Mouse (Mus musculus): ENCODE data around the gene Pcsk5. TPM values are rescaled to one million over a fixed set of nuclear protein-coding genes. Genes with fewer than 3 reads are reported as not detected.

Pcsk5 gene
- polyA plus RNA-seq, 2 experiments, result 17.4 to 21.7 TPM

DNA sequence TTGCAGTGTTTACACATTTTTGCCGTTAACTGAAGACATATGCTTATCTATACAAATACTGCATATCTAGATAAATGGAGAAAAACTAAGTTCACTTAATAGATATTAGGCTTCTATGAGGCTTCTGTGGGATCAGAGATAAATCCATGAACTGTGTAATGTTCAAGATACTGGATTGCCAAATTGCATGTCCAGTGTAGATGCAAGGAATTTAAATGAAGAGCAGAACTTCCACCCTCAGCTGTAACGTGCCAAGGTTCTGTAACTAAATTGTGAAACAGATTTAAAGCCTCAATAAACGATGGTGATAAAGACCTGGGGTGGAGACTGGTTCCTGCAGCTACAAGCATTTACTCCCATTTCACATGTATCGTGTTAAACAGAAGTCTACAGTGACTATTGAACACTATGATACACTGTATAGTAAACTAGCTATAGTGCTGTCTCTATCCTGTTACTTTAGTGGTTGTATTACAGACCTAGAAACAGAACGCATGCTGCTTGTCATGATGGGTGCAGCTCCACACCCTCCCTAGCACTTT lies 23.9 kb downstream of the Pcsk5 start:
- H3K4me1 ChIP-seq (ENCODE audit: control insufficient read depth, insufficient read depth, low read length), result no peaks in the 10 kb centered on the region
- no peak overlapping the region for H3K27ac ChIP-seq (replicated peaks; ENCODE audit: low read depth, low read length)
- DNase-seq (ENCODE audit: low spot score), result no peak
- no peaks in the 10 kb centered on the region for H3K36me3 ChIP-seq (ENCODE audit: control insufficient read depth, insufficient read depth, low read length)
- TF ChIP-seq POLR2A (IDR thresholded peaks at IDR 0.05; ENCODE audit: borderline replicate concordance, extremely low read depth, insufficient read depth, insufficient read length), result no peak
- WGBS, result 59% methylated on average over 5 of the region's 5 CpGs
- ATAC-seq (ENCODE audit: low FRiP score, low read depth), result no peak
- no peak overlapping the region for H3K4me2 ChIP-seq (replicated peaks; ENCODE audit: low read depth, low read length, severe bottlenecking)
- no peaks in the 10 kb centered on the region for H3K9me3 ChIP-seq (ENCODE audit: control insufficient read depth, low read length)
- H3K9ac ChIP-seq (ENCODE audit: low read depth, low read length, severe bottlenecking), result no peak overlapping the region
- H3K27me3 ChIP-seq (ENCODE audit: control insufficient read depth, insufficient read depth, low read length), result no peaks in the 10 kb centered on the region
- no peak overlapping the region for H3K4me3 ChIP-seq (replicated peaks; ENCODE audit: low read length)

DNA sequence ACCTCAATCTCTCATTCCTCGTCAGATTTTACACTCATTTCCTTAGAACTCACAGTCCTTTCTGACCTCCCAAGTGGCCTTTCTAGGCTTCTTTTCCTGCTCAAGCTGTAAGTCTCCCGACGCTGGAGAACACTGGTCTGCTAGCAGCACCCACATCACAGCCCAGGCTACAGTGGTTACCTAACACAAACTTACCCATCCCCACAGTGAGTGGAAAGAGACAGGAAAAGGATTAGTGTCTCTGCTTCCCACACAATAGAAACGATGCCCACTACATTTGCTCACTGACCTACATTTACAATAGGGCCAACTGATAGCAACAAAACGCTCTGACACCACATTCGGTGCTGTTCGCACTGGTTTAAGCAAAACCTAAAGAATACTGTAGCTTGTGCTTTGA lies 24.8 kb downstream of the Pcsk5 start:
- Histone ChIP-seq H3K27me3 (ENCODE audit: control insufficient read depth, insufficient read depth, low read length) (no peaks in the 10 kb centered on the region), H3K9me3 (ENCODE audit: control insufficient read depth, low read length) (0 out of 2 replicates have a peak, but pooled peaks cover 3% of the 10 kb centered on the region), H3K4me3 (replicated peaks; ENCODE audit: low read length) (no peak overlapping the region), H3K4me1 (ENCODE audit: control insufficient read depth, insufficient read depth, low read length) (no peaks in the 10 kb centered on the region), H3K4me2 (replicated peaks; ENCODE audit: low read depth, low read length, severe bottlenecking) (no peak overlapping the region), H3K9ac (ENCODE audit: low read depth, low read length, severe bottlenecking) (no peak overlapping the region), H3K27ac (replicated peaks; ENCODE audit: low read depth, low read length) (no peak overlapping the region), H3K36me3 (ENCODE audit: control insufficient read depth, insufficient read depth, low read length) (no peaks in the 10 kb centered on the region)
- no peak for DNase-seq (ENCODE audit: low spot score)
- no peak for TF ChIP-seq POLR2A (IDR thresholded peaks at IDR 0.05; ENCODE audit: borderline replicate concordance, extremely low read depth, insufficient read depth, insufficient read length)
- no peak for ATAC-seq (ENCODE audit: low FRiP score, low read depth)
- 78% methylated on average over 7 of the region's 7 CpGs for WGBS

DNA sequence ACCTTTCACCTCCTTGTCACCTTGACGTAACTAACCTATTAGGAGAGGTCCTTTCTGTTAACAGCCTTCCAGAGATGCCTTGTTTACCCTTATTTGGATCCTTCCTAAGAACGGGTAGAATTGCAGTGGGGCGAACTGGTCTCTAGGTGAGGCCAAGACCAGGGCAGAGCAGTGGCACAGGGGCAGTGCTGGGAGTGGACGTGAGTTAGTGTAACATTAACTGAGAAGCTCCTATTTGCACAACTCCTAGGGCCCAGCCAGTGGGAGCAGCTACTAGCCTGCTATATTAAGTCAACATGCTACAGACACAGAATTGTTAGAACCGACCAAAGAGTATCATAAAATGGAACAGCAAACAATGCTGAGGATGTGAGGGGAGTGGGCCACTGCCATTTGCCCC lies 30.8 kb downstream of the Pcsk5 start:
- Histone ChIP-seq H3K36me3 (ENCODE audit: control insufficient read depth, insufficient read depth, low read length) (no peaks in the 10 kb centered on the region), H3K9ac (ENCODE audit: low read depth, low read length, severe bottlenecking) (no peak overlapping the region), H3K9me3 (ENCODE audit: control insufficient read depth, low read length) (peaks cover 3% of the 10 kb centered on the region; the same call in 1 of the 2 replicates), H3K27me3 (ENCODE audit: control insufficient read depth, insufficient read depth, low read length) (no peaks in the 10 kb centered on the region), H3K4me2 (replicated peaks; ENCODE audit: low read depth, low read length, severe bottlenecking) (no peak overlapping the region), H3K27ac (replicated peaks; ENCODE audit: low read depth, low read length) (no peak overlapping the region), H3K4me1 (ENCODE audit: control insufficient read depth, insufficient read depth, low read length) (no peaks in the 10 kb centered on the region), H3K4me3 (replicated peaks; ENCODE audit: low read length) (no peak overlapping the region)
- no peak for ATAC-seq (ENCODE audit: low FRiP score, low read depth)
- TF ChIP-seq POLR2A (IDR thresholded peaks at IDR 0.05; ENCODE audit: borderline replicate concordance, extremely low read depth, insufficient read depth, insufficient read length), result no peak
- 72% methylated on average over 5 of the region's 5 CpGs for WGBS
- no peak for DNase-seq (ENCODE audit: low spot score)

DNA sequence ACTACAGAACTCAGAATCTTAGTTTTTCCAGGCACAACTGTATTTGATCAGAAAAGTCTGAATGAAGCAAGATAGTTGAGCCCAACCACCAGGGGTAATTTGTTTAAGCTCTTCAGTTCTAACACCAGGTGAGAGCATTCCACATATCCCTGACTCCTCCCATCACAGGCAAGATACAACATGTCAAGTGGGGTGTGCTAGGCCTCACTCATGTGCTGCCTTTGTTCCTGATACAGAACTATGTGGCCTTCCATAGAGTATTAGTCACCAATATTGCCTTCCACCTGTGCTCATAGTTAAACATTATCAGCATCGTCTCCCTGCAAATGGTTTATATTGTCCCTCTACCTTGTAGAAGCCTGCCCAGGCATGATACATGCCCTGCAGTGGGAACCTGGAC lies 36.6 kb downstream of the Pcsk5 start:
- ATAC-seq (ENCODE audit: low FRiP score, low read depth) (no peak), DNase-seq (ENCODE audit: low spot score) (no peak)
- no peak overlapping the region for H3K9ac ChIP-seq (ENCODE audit: low read depth, low read length, severe bottlenecking)
- H3K9me3 ChIP-seq (ENCODE audit: control insufficient read depth, low read length), result no peaks in the 10 kb centered on the region
- TF ChIP-seq POLR2A (IDR thresholded peaks at IDR 0.05; ENCODE audit: borderline replicate concordance, extremely low read depth, insufficient read depth, insufficient read length), result no peak
- WGBS, result 80% methylated on average over 1 of the region's 1 CpGs
- no peaks in the 10 kb centered on the region for H3K4me1 ChIP-seq (ENCODE audit: control insufficient read depth, insufficient read depth, low read length)
- no peak overlapping the region for H3K4me2 ChIP-seq (replicated peaks; ENCODE audit: low read depth, low read length, severe bottlenecking)
- no peaks in the 10 kb centered on the region for H3K27me3 ChIP-seq (ENCODE audit: control insufficient read depth, insufficient read depth, low read length)
- H3K4me3 ChIP-seq (replicated peaks; ENCODE audit: low read length), result no peak overlapping the region
- H3K27ac ChIP-seq (replicated peaks; ENCODE audit: low read depth, low read length), result no peak overlapping the region
- H3K36me3 ChIP-seq (ENCODE audit: control insufficient read depth, insufficient read depth, low read length), result no peaks in the 10 kb centered on the region

DNA sequence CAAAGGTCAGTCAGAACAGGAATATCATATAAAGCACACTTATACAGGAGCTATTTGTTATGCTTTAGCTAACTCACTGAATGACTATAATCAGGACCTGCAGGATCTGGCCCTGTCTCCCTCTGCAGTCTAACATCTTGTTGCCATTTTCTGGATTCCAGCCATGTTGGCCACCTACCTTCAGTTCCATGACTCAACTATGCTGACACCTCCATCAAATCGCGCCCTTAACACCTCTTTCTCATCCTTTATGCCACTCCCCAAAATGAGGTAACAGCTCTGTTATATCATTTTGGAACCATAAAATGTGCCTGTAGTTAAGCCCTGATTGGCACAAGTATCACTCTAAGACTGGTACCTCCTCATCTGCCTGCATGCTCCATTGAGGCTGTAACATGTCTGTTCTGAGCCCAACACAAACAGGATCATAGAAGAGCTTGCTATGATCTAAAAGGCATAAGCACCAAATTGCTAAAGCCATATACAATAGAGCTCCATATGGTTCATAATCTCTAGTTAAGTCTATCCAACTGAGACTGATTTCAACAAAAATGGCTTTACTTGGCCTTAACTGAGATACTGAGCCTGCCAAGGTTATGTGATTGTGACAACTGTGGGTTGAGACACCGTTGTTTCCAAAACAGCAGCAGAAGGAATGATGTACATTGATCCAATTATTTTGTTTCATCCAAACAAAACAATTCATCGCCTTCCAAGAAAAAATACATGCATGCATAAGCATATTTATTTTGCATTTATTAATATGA lies 37.8 kb downstream of the Pcsk5 start:
- no peak for TF ChIP-seq POLR2A (IDR thresholded peaks at IDR 0.05; ENCODE audit: borderline replicate concordance, extremely low read depth, insufficient read depth, insufficient read length)
- no peak overlapping the region for H3K4me2 ChIP-seq (replicated peaks; ENCODE audit: low read depth, low read length, severe bottlenecking)
- H3K9ac ChIP-seq (ENCODE audit: low read depth, low read length, severe bottlenecking), result no peak overlapping the region
- H3K27me3 ChIP-seq (ENCODE audit: control insufficient read depth, insufficient read depth, low read length), result no peaks in the 10 kb centered on the region
- no peak for ATAC-seq (ENCODE audit: low FRiP score, low read depth)
- no peak overlapping the region for H3K4me3 ChIP-seq (replicated peaks; ENCODE audit: low read length)
- H3K36me3 ChIP-seq (ENCODE audit: control insufficient read depth, insufficient read depth, low read length), result no peaks in the 10 kb centered on the region
- no peaks in the 10 kb centered on the region for H3K9me3 ChIP-seq (ENCODE audit: control insufficient read depth, low read length)
- DNase-seq (ENCODE audit: low spot score), result no peak
- no peaks in the 10 kb centered on the region for H3K4me1 ChIP-seq (ENCODE audit: control insufficient read depth, insufficient read depth, low read length)
- WGBS, result 94% methylated on average over 4 of the region's 4 CpGs
- H3K27ac ChIP-seq (replicated peaks; ENCODE audit: low read depth, low read length), result no peak overlapping the region
